Mouse (Mus musculus) heart, embryonic 12.5 days (tissue): ENCODE data around the gene Cmklr1. TPM values are rescaled to one million over a fixed set of nuclear protein-coding genes. Genes with fewer than 3 reads are reported as not detected.

Source experiments
- ATAC-seq: fragments of 200-750 bp; cut with Nextera tagmentation; 2 replicates; pipeline ENCODE4 v1.8.0; 2017; ENCODE audit warnings: moderate TSS enrichment, moderate library complexity; ENCODE audit not compliant: insufficient number of reproducible peaks, low FRiP score
- H3K27ac ChIP-seq: fragments of 300-500 bp; sonication (generic); 2 replicates; pipeline ENCODE4 v1.5.1; 2016; ENCODE audit warnings: mild to moderate bottlenecking, moderate library complexity; ENCODE audit not compliant: poor library complexity, severe bottlenecking
- H3K27me3 ChIP-seq: fragments of 300-500 bp; sonication (generic); replicated peaks from 2 replicates; pipeline ENCODE4 v1.6.1; 2016; ENCODE audit warnings: mild to moderate bottlenecking, moderate library complexity
- H3K36me3 ChIP-seq: fragments of 300-500 bp; sonication (generic); 2 replicates; pipeline ENCODE4 v1.6.1; 2016; ENCODE audit warnings: mild to moderate bottlenecking, moderate library complexity
- H3K4me1 ChIP-seq: fragments of 300-500 bp; sonication (generic); replicated peaks from 2 replicates; pipeline ENCODE4 v1.6.1; 2016; ENCODE audit warnings: mild to moderate bottlenecking
- H3K4me2 ChIP-seq: fragments of 300-500 bp; sonication (generic); 2 replicates; pipeline ENCODE4 v1.6.1; 2016; ENCODE audit warnings: mild to moderate bottlenecking, moderate library complexity
- H3K4me3 ChIP-seq: fragments of 300-500 bp; sonication (generic); 2 replicates; pipeline ENCODE4 v1.5.1; 2016; ENCODE audit warnings: mild to moderate bottlenecking
- H3K9ac ChIP-seq: fragments of 300-500 bp; sonication (generic); 2 replicates; pipeline ENCODE4 v1.6.1; 2016; ENCODE audit warnings: mild to moderate bottlenecking, moderate library complexity
- H3K9me3 ChIP-seq: fragments of 300-500 bp; sonication (generic); replicated peaks from 2 replicates; pipeline ENCODE4 v1.6.1; 2016; ENCODE audit warnings: mild to moderate bottlenecking, moderate library complexity
- WGBS: fragments of 180-500 bp; shearing (Covaris S2); methylation state at CpG from one replicate; pipeline ENCODE4 v1.1.7; 2016; 5-methylcytosine and 5-hydroxymethylcytosine counted together
- polyA plus RNA-seq: library from polyadenylated mRNA; unstranded; fragments of >200 nt; fragmentation: Nextera tagmentation; extraction: Ambion mirVana; gene quantifications from 2 replicates; pipeline ENCODE4 v1.2.1, GENCODE M21; 2016

Cmklr1 gene
- polyA plus RNA-seq, 1 experiment from 2014 or later = 1.8 TPM

DNA sequence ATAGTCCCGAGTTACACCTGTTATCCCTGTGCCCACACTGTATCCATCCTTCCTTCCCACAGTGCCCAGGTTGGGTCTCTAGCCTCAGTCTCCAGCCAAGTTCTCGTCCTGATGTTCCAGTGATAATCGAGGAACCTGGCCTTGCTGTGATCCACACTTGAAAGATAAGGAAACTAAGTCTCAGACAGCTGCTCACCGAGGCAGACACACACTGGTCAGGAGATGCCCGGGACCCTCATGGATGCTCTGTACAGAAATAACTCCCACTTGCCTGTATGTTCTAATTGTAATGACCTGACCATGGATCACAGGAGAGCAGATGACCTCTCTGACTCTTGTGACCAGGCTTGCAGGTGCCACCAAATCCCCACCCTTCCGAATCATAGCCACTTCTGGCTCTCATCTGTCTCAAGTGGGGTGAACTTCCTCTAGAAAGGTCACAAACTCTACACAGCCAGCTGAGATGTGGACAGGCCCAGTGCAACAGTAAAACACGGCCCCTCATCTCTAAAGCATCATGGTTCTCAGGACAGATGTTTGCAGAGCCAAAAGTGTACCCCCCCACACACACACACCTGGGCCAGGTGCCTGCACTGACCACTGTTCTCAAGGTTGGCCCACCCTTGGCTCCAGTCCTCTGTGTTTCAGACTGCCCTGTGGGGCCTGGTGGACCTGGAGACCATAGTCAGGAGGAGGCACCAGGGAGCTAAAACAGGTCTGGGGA is 15.2 kb downstream of the Cmklr1 start:
- peaks cover 33% of the 10 kb centered on the region for H3K27me3 ChIP-seq
- H3K27ac ChIP-seq = no peak overlapping the region
- no peak overlapping the region for H3K4me2 ChIP-seq
- no peak overlapping the region for H3K9ac ChIP-seq
- no peak for ATAC-seq
- H3K9me3 ChIP-seq = no peaks in the 10 kb centered on the region
- no peaks in the 10 kb centered on the region for H3K36me3 ChIP-seq
- H3K4me3 ChIP-seq = no peak overlapping the region
- 55% methylated on average over 7 of the region's 7 CpGs for WGBS
- peaks cover 52% of the 10 kb centered on the region for H3K4me1 ChIP-seq

DNA sequence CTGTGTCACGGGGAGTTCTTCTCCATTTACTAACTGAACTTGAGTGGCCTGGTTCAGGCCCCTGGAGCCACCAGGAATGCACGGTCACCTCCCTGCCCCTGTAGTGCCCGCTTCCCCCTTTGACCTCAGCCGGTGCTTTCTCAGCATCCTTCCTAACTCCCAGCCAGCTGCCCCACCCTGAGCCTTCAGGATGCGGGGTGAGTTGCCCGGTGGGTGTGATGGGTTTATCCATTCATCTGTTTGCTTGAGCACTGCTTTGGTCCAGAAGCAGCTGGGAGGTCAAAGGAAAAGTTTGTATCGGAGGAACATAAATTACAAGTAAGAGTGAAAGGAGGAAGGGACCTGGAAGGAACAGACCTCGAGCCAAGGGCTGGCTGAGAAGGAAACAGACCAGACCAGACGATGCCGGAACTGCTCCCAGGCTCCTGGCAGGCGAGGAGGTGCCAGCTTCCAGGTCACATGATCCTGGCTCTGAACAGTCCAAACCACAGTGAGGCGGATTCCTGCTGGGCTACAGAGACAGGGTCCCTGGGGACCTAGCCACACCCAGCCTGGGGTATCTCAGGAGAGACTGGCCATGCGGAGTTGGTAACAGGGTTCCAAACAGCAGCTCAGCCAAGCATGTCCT is 16.1 kb downstream of the Cmklr1 start:
- no peaks in the 10 kb centered on the region for H3K36me3 ChIP-seq
- no peak overlapping the region for H3K4me2 ChIP-seq
- no peak overlapping the region for H3K9ac ChIP-seq
- peak; percentile 44 for ATAC-seq
- H3K4me3 ChIP-seq = no peak overlapping the region
- no peak overlapping the region for H3K27ac ChIP-seq
- peaks cover 53% of the 10 kb centered on the region for H3K4me1 ChIP-seq
- H3K27me3 ChIP-seq = peaks cover 24% of the 10 kb centered on the region
- WGBS = 56% methylated on average over 13 of the region's 13 CpGs
- H3K9me3 ChIP-seq = no peaks in the 10 kb centered on the region

DNA sequence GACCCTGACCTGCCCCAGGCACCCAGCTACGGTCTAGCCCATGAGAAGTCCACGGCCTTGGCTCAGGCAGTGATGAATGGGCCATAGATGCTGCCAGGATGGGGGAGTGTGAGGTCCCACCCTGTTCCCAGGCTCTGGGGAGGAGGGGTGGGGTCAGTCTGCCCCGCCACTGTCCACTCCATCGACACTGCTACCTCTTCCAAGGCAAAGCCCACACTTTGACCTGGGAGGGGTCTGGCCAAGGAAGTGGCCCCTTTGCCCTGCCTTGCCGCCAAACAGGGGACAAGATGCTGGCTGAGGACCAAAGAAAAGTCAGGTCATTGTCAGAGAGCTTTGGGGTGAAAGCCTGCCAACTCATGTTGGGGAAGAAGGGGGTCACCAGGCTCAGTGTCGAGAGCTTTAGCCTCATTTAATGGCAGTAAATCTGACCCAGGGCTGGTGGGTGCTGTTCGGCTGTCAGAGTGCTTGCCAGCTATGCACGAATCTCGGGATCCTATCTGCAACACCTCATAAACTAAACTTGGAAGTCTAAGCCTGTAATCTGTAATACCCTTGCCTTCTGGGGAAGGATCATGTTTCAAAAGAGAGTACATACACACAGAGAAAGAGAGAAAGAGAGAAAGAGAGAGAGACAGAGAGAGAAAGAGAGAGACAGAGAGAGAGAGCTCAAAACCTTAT is 17.1 kb downstream of the Cmklr1 start:
- ATAC-seq = no peak
- Histone ChIP-seq H3K4me3 (no peak overlapping the region), H3K9me3 (no peaks in the 10 kb centered on the region), H3K4me2 (no peak overlapping the region), H3K27me3 (peaks cover 14% of the 10 kb centered on the region), H3K4me1 (peaks cover 62% of the 10 kb centered on the region), H3K9ac (no peak overlapping the region), H3K36me3 (no peaks in the 10 kb centered on the region), H3K27ac (no peak overlapping the region)
- 42% methylated on average over 9 of the region's 9 CpGs for WGBS

DNA sequence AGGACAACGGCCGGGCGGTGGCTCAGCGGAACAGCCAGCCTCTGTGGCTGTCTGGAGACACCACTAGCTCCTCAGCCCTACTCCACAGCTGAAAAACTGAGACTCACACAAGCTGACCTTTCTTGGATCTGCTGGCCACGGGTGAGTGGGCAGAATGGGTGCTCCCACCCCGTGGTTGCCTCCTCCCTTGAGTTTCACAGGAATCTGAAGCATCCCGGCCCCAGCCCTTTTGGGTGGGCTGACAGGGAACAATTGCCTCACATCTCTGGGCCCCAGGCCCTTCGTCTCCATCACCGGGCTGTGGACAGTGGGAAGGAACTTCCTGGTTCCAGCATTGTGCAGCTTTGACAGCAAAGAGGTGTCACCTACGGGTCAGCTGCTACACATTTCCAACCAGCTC is 20.1 kb downstream of the Cmklr1 start:
- H3K9ac ChIP-seq = no peak overlapping the region
- H3K27ac ChIP-seq = no peak overlapping the region
- no peak overlapping the region for H3K4me3 ChIP-seq
- H3K4me1 ChIP-seq = peaks cover 61% of the 10 kb centered on the region
- 57% methylated on average over 10 of the region's 10 CpGs for WGBS
- peaks cover 13% of the 10 kb centered on the region for H3K27me3 ChIP-seq
- H3K4me2 ChIP-seq = no peak overlapping the region
- H3K9me3 ChIP-seq = no peaks in the 10 kb centered on the region
- ATAC-seq = no peak
- H3K36me3 ChIP-seq = no peaks in the 10 kb centered on the region

GRCm38 (mm10) chr5:113629248-113629647 is 21.0 kb downstream of the Cmklr1 start:
- Histone ChIP-seq H3K4me1 (peaks cover 52% of the 10 kb centered on the region), H3K4me3 (no peak overlapping the region), H3K4me2 (no peak overlapping the region), H3K9me3 (peaks cover 4% of the 10 kb centered on the region; the same call in 1 of the 2 replicates), H3K36me3 (no peaks in the 10 kb centered on the region), H3K9ac (no peak overlapping the region), H3K27me3 (peaks cover 19% of the 10 kb centered on the region), H3K27ac (no peak overlapping the region)
- ATAC-seq = no peak
- WGBS = 72% methylated on average over 3 of the region's 3 CpGs

DNA sequence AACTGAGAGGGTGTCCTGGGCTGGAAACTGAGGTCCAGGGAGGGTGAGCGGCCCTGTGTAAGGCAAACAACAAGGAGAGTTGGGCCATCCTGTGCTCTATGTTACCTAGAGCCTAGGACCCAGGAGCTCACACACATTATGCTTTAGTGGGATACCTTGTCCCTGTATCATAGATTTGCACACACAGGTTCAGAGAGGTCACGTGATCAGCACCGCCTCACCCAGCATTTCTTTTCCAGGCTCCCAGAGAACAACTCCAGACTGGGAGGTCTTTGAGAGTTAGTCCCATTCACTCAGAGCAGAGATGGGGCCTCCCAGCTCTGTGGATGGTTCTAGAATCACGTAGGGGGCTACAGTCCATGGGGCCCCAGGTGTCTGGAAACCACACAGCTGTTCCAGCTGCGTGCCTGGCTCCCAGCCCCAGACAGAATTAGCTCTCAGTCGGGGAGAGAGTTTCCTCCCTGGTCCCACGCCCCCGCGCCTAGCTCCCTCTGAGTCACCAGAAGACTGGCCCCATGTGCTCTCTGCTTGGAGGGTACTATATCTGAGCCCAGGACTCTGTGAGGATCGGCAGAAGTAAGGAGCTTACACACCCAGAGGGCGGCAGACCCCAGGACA is 22.3 kb downstream of the Cmklr1 start:
- Histone ChIP-seq H3K4me3 (no peak overlapping the region), H3K27ac (no peak overlapping the region), H3K27me3 (peaks cover 24% of the 10 kb centered on the region), H3K4me2 (no peak overlapping the region), H3K9me3 (peaks cover 6% of the 10 kb centered on the region; the same call in 1 of the 2 replicates), H3K4me1 (peaks cover 48% of the 10 kb centered on the region), H3K9ac (no peak overlapping the region), H3K36me3 (no peaks in the 10 kb centered on the region)
- 18% methylated on average over 11 of the region's 11 CpGs for WGBS
- ATAC-seq = 0 out of 2 replicates have a peak, but pooled peaks have one; percentile 30

DNA sequence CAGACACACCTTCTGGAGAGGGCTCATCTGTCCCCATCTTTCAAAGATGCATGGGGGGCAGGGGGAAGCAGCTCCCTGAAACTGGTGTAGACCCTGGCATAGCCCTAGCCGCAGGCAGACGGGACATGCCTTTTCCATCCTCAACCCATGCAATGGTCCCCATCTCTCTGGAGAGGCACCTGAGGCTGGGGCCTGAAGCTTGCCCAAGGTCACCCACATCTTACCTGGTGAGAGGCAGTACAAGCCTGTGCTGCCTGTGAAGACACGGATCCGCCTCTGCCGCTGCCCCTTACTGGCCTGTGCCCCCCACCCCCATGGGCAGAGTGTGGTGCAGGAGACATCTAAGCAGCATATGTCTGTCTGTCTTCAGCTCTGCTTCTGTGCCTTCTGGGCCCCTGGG is 23.2 kb downstream of the Cmklr1 start:
- H3K36me3 ChIP-seq = no peaks in the 10 kb centered on the region
- H3K9me3 ChIP-seq = peaks cover 6% of the 10 kb centered on the region; the same call in 1 of the 2 replicates
- no peak overlapping the region for H3K27ac ChIP-seq
- ATAC-seq = no peak
- H3K4me2 ChIP-seq = no peak overlapping the region
- 65% methylated on average over 5 of the region's 5 CpGs for WGBS
- peaks cover 21% of the 10 kb centered on the region for H3K27me3 ChIP-seq
- no peak overlapping the region for H3K4me3 ChIP-seq
- no peak overlapping the region for H3K9ac ChIP-seq
- peaks cover 48% of the 10 kb centered on the region for H3K4me1 ChIP-seq

- peaks cover 16% of the 10 kb centered on the region; the same call in 1 of the 2 replicates for H3K27me3 ChIP-seq
- no peak overlapping the region for H3K4me2 ChIP-seq
- no peaks in the 10 kb centered on the region for H3K36me3 ChIP-seq
- peaks cover 6% of the 10 kb centered on the region; the same call in 1 of the 2 replicates for H3K9me3 ChIP-seq
- H3K4me3 ChIP-seq = no peak overlapping the region
- peaks cover 48% of the 10 kb centered on the region for H3K4me1 ChIP-seq
- H3K27ac ChIP-seq = no peak overlapping the region
- 43% methylated on average over 8 of the region's 8 CpGs for WGBS
- no peak for ATAC-seq
- no peak overlapping the region for H3K9ac ChIP-seq
These were observed 23.9 kb downstream of the Cmklr1 start for GRCm38 (mm10) chr5:113626352-113626751.

GRCm38 (mm10) chr5:113625068-113625467 is 25.2 kb downstream of the Cmklr1 start:
- peaks cover 43% of the 10 kb centered on the region for H3K4me1 ChIP-seq
- H3K27ac ChIP-seq = no peak overlapping the region
- H3K36me3 ChIP-seq = no peaks in the 10 kb centered on the region
- no peak overlapping the region for H3K4me3 ChIP-seq
- WGBS = 85% methylated on average over 4 of the region's 4 CpGs
- H3K9ac ChIP-seq = no peak overlapping the region
- ATAC-seq = no peak
- H3K9me3 ChIP-seq = peaks cover 6% of the 10 kb centered on the region; the same call in 1 of the 2 replicates
- H3K27me3 ChIP-seq = peaks cover 16% of the 10 kb centered on the region; the same call in 1 of the 2 replicates
- H3K4me2 ChIP-seq = no peak overlapping the region

DNA sequence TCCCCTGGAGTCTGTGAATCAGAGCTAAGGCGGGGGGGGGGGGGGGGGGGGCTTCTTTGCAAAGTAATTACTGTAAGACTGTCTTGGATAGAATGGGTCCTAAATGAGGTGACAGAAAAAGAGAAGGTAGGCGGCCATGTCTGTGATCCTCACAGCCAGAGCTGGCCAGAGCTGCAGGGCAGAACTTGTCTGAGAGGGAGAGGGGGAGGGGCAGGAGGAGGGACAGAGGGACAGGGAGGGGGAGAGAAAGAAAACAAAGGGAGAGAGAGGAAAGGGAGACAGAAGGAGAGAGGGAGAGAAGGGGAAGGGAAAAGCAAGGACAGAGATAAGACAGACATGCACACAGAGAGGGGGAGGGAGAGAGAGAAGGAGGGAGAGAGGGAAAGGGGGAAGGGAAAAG is 27.2 kb downstream of the Cmklr1 start:
- Histone ChIP-seq H3K27ac (no peak overlapping the region), H3K4me2 (no peak overlapping the region), H3K4me1 (peaks cover 32% of the 10 kb centered on the region), H3K27me3 (0 out of 2 replicates have a peak, but pooled peaks cover 20% of the 10 kb centered on the region), H3K9ac (no peak overlapping the region), H3K9me3 (peaks cover 6% of the 10 kb centered on the region; the same call in 1 of the 2 replicates), H3K36me3 (no peaks in the 10 kb centered on the region), H3K4me3 (no peak overlapping the region)
- WGBS = 17% methylated on average over 2 of the region's 2 CpGs
- ATAC-seq = no peak

GRCm38 (mm10) chr5:113620999-113621398 is 29.2 kb downstream of the Cmklr1 start:
- Histone ChIP-seq H3K27ac (no peak overlapping the region), H3K4me1 (peaks cover 12% of the 10 kb centered on the region; the same call in 1 of the 2 replicates), H3K9me3 (peaks cover 6% of the 10 kb centered on the region; the same call in 1 of the 2 replicates), H3K4me2 (no peak overlapping the region), H3K36me3 (no peaks in the 10 kb centered on the region), H3K9ac (no peak overlapping the region), H3K4me3 (no peak overlapping the region), H3K27me3 (0 out of 2 replicates have a peak, but pooled peaks cover 23% of the 10 kb centered on the region)
- no peak for ATAC-seq
- 46% methylated on average over 7 of the region's 7 CpGs for WGBS
